Mouse (Mus musculus): ENCODE results near the gene Tle4.

DNA sequence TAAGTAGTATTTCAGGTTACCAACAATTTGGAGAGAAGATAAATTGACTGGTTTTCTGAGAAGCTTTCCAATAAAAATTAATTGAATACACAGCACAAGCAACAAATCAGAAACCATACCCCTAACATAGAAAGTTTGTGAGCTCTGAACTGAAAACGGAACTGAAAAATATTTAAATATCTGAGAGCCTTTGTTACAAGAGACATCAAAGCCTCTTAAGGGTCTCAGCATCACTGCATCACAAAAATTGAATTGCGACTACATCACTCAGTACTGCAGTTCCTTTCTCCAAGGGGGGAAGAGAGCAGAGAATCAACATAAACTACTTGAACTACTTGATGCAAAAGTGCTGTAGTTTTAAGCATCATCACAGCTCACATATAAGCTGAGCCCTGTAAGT, 61.2 kb downstream of the Tle4 start:
- TF ChIP-seq CTCF (IDR thresholded peaks at IDR 0.05; ENCODE audit: borderline replicate concordance, extremely low read depth, insufficient read depth, insufficient read length) (no peak), POLR2A (IDR thresholded peaks at IDR 0.05; ENCODE audit: borderline replicate concordance, extremely low read depth, insufficient read depth, insufficient read length, poor library complexity, severe bottlenecking) (no peak)

Data from brain, embryonic 14.5 days (tissue).